Mouse (Mus musculus) testis, adult 2 months (tissue): Measurements from ENCODE around the gene Napb.

Experiments
- CTCF ChIP-seq: fragments of 200-500 bp; IDR thresholded peaks from 2 replicates; pipeline ENCODE4 v1.5.1; 2012; ENCODE audit warnings: low read depth, mild to moderate bottlenecking, inconsistent platforms, low read length, moderate library complexity; ENCODE audit not compliant: control insufficient read depth, insufficient read depth, insufficient replicate concordance
- POLR2A ChIP-seq: fragments of 200-500 bp; IDR thresholded peaks from 2 replicates; pipeline ENCODE4 v1.6.1; 2012; ENCODE audit warnings: low read depth, mild to moderate bottlenecking, inconsistent platforms, low read length, moderate library complexity; ENCODE audit not compliant: control insufficient read depth

DNA sequence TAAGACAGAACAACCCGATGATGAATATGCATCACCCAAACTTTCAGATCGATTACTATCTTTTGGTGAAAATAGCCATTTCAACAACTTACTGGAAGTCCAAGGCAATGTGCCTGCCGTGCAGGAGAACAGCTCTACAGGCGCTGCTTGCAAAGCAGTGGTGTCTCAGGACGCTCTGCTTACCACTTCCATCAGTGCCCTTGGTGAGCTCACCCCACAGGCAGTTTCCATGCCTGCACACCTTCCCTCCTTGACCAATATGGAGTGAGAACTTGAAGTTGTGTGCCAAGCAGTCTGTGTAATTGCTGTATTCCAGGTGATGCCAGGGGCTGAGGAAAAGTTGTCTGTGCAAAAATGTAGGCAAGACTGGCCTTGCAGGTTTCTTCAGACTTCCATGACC lies 41.5 kb downstream of the Napb start:
- TF ChIP-seq CTCF (no peak), POLR2A (no peak)
